Mouse (Mus musculus) neural tube, embryonic 14.5 days (tissue): ENCODE data around the gene Vmn1r172. TPM values are rescaled to one million over a fixed set of nuclear protein-coding genes. Genes with fewer than 3 reads are reported as not detected.
"Not testable (repeated sequence)": the region's sequence is repeated elsewhere in the genome, so short reads cannot be mapped to it uniquely, and the experiment has no call there.

ENCODE experiments used
- ATAC-seq: fragments of 200-750 bp; cut with Nextera tagmentation; 2 replicates; pipeline ENCODE4 v1.8.0; 2017; ENCODE audit warnings: low read depth, mild to moderate bottlenecking, moderate TSS enrichment, moderate library complexity
- H3K27ac ChIP-seq: fragments of 300-500 bp; sonication (generic); 2 replicates; pipeline ENCODE4 v1.5.1; 2014; ENCODE audit warnings: low read depth, mild to moderate bottlenecking, control low read depth, low read length, moderate library complexity, mixed read lengths
- H3K27me3 ChIP-seq: fragments of 300-500 bp; sonication (generic); 2 replicates; pipeline ENCODE4 v1.6.1; 2014; ENCODE audit warnings: low read length; ENCODE audit not compliant: control insufficient read depth, insufficient read depth
- H3K36me3 ChIP-seq: fragments of 300-500 bp; sonication (generic); 2 replicates; pipeline ENCODE4 v1.6.1; 2014; ENCODE audit warnings: low read length, mixed read lengths; ENCODE audit not compliant: control insufficient read depth, insufficient read depth
- H3K4me1 ChIP-seq: fragments of 300-500 bp; sonication (generic); 2 replicates; pipeline ENCODE4 v1.6.1; 2014; ENCODE audit warnings: low read length; ENCODE audit not compliant: control insufficient read depth, insufficient read depth
- H3K4me2 ChIP-seq: fragments of 300-500 bp; sonication (generic); 2 replicates; pipeline ENCODE4 v1.6.1; 2014; ENCODE audit warnings: mild to moderate bottlenecking, low read depth, low read length, control low read depth
- H3K4me3 ChIP-seq: fragments of 300-500 bp; sonication (generic); 2 replicates; pipeline ENCODE4 v1.5.1; 2014; ENCODE audit warnings: low read depth, low read length, control low read depth, mixed read lengths
- H3K9ac ChIP-seq: fragments of 300-500 bp; sonication (generic); replicated peaks from 2 replicates; pipeline ENCODE4 v1.6.1; 2014; ENCODE audit warnings: low read depth, mild to moderate bottlenecking, control low read depth, low read length, mixed read lengths
- H3K9me3 ChIP-seq: fragments of 300-500 bp; sonication (generic); 2 replicates; pipeline ENCODE4 v1.6.1; 2016; ENCODE audit warnings: low read length; ENCODE audit not compliant: control insufficient read depth
- WGBS: fragments of 180-500 bp; shearing (Covaris S2); extraction: QIAGEN DNeasy Blood & Tissue Kit; methylation state at CpG from one replicate; pipeline ENCODE4 v1.1.7; 2014; 5-methylcytosine and 5-hydroxymethylcytosine counted together
- polyA plus RNA-seq: library from polyadenylated mRNA; unstranded; fragments of >200 nt; fragmentation: Nextera tagmentation; extraction: Ambion mirVana; gene quantifications from 2 replicates; pipeline ENCODE4 v1.2.1, GENCODE M21; 2014

The Vmn1r172 gene
- not detected in 2 replicates for polyA plus RNA-seq

- no peaks in the 10 kb centered on the region for H3K36me3 ChIP-seq
- H3K27me3 ChIP-seq, result no peaks in the 10 kb centered on the region
- H3K9ac ChIP-seq, result no peak within 1 kb of the TSS
- no peak within 1 kb of the TSS for H3K4me2 ChIP-seq
- WGBS, result 64% methylated on average over 2 of the region's 2 CpGs
- no peaks in the 10 kb centered on the region for H3K4me1 ChIP-seq
- H3K27ac ChIP-seq, result no peak within 1 kb of the TSS
- H3K4me3 ChIP-seq, result no peak within 1 kb of the TSS
- no peak for ATAC-seq
- H3K9me3 ChIP-seq, result no peaks in the 10 kb centered on the region
These were observed at the start of gene Vmn1r172 for GRCm38 (mm10) chr7:23658016-23658415. Gene Vmn1r172, plus strand, starts transcription at chr7:23658316.

- no peak for ATAC-seq
- no peaks in the 10 kb centered on the region for H3K27me3 ChIP-seq
- H3K4me3 ChIP-seq, result no peak within 1 kb of the TSS
- H3K4me2 ChIP-seq, result no peak within 1 kb of the TSS
- no peaks in the 10 kb centered on the region for H3K4me1 ChIP-seq
- no peak within 1 kb of the TSS for H3K9ac ChIP-seq
- no peaks in the 10 kb centered on the region for H3K36me3 ChIP-seq
- H3K9me3 ChIP-seq, result no peaks in the 10 kb centered on the region
- no peak within 1 kb of the TSS for H3K27ac ChIP-seq
These were observed 27.7 kb upstream of the Vmn1r172 start, which contains the start of gene Vmn1r171 for GRCm38 (mm10) chr7:23630422-23630821. Gene Vmn1r171, plus strand, starts transcription at chr7:23630722.

- H3K4me2 ChIP-seq, H3K27ac ChIP-seq, H3K9me3 ChIP-seq, H3K9ac ChIP-seq, H3K36me3 ChIP-seq, ATAC-seq, H3K4me3 ChIP-seq, H3K4me1 ChIP-seq, H3K27me3 ChIP-seq: not testable (repeated sequence)
- 67% methylated on average over 1 of the region's 1 CpGs for WGBS
These were observed 42.3 kb downstream of the Vmn1r172 start, which contains the start of gene Vmn1r173 for GRCm38 (mm10) chr7:23700403-23700802. Gene Vmn1r173, plus strand, starts transcription at chr7:23700703.

Other genes starting within 250 kb of the Vmn1r172 start
- gene Vmn1r167, start 151.1 kb upstream of the Vmn1r172 start, polyA plus RNA-seq, result not detected in 2 replicates
- not detected in 2 replicates for gene Vmn1r168, start 118.6 kb upstream of the Vmn1r172 start, polyA plus RNA-seq
- not detected in 2 replicates for gene Vmn1r169, start 82.8 kb upstream of the Vmn1r172 start, polyA plus RNA-seq
- gene Vmn1r170, start 52.1 kb upstream of the Vmn1r172 start, polyA plus RNA-seq, result not detected in 2 replicates
- gene Vmn1r171, start 27.6 kb upstream of the Vmn1r172 start, polyA plus RNA-seq, result not detected in 2 replicates
- not detected in 2 replicates for gene Vmn1r173, start 42.4 kb downstream of the Vmn1r172 start, polyA plus RNA-seq
- not detected in 2 replicates for gene Vmn1r174, start 94.0 kb downstream of the Vmn1r172 start, polyA plus RNA-seq
- not detected in 2 replicates for gene Vmn1r175, start 152.3 kb downstream of the Vmn1r172 start, polyA plus RNA-seq
- not detected in 2 replicates for gene Vmn1r176, start 179.1 kb downstream of the Vmn1r172 start, polyA plus RNA-seq
- not detected in 2 replicates for gene Vmn1r177, start 208.1 kb downstream of the Vmn1r172 start, polyA plus RNA-seq
- gene Vmn1r178, start 233.7 kb downstream of the Vmn1r172 start, polyA plus RNA-seq, result not detected in 2 replicates